Mouse (Mus musculus) layer of hippocampus, adult 6 months (tissue): ENCODE measurements around the gene Cluap1. TPM values are rescaled to one million over a fixed set of nuclear protein-coding genes. Genes with fewer than 3 reads are reported as not detected.

Experiments
- long read RNA-seq, 2 experiments: library from polyadenylated mRNA; unstranded; transcript quantifications; one replicate each; pipeline ENCODE4 v2.0.0; 2019 to 2020
- microRNA-seq: library from miRNA; unstranded; fragments of <30 nt; microRNA quantifications from one replicate; pipeline ENCODE4 v1.2.0, GENCODE M21; 2020
- polyA plus RNA-seq: library from polyadenylated mRNA; unstranded; fragments of <200 nt; fragmentation: Nextera tagmentation; gene quantifications from 2 replicates; pipeline ENCODE4 v1.2.3, GENCODE M21; 2021

The Cluap1 gene
- polyA plus RNA-seq, result 23.4 and 25.7 TPM in 2 replicates
- long read RNA-seq, experiment 1, transcript Cluap1-201 (12 exons, 1,779 nt), result major isoform, 30 of 82 reads
- long read RNA-seq, experiment 1, partial matches to known transcripts, result 15 of 82 reads
- long read RNA-seq, experiment 1, other reads (novel, unspliced or antisense), result 34 of 82 reads
- long read RNA-seq, experiment 2, transcript Cluap1-201 (12 exons, 1,779 nt), result major isoform, 90 of 184 reads
- long read RNA-seq, experiment 2, partial matches to known transcripts, result 7 of 184 reads
- long read RNA-seq, experiment 2, other reads (novel, unspliced or antisense), result 87 of 184 reads

DNA sequence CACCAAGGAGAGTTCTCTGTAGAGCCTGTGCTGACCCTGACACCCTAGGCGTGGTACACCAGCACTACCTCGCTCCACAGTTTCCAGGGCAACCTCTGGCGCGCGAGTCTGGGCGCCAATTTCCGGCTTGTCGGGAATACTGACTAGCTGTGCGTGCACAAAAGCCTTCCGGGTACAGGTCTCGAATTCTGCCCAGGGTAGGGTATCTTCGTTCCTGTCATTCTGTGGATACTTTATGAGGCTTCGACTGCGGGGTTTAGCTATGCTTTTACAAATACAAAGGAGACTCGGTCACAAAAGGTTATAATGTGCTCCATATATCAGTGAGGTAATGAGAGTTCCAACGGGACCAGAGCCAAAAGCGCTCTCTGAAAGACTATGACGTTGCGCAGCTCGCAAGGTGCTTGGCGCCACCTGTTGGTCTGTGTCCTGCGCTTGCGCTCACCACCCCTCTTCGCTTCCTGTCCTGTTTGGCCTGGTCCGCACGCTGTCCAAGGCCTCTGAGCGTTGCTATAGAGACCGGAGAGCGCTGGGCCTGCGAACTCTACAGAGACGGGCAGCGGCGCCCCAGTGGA, at the start of gene Cluap1, which contains the start of gene 1700037C18Rik:
Gene Cluap1, plus strand, starts transcription at position 265 of the 575 bp plus-strand sequence.
Gene 1700037C18Rik, minus strand, starts transcription at position 153 of the 575 bp plus-strand sequence.

DNA sequence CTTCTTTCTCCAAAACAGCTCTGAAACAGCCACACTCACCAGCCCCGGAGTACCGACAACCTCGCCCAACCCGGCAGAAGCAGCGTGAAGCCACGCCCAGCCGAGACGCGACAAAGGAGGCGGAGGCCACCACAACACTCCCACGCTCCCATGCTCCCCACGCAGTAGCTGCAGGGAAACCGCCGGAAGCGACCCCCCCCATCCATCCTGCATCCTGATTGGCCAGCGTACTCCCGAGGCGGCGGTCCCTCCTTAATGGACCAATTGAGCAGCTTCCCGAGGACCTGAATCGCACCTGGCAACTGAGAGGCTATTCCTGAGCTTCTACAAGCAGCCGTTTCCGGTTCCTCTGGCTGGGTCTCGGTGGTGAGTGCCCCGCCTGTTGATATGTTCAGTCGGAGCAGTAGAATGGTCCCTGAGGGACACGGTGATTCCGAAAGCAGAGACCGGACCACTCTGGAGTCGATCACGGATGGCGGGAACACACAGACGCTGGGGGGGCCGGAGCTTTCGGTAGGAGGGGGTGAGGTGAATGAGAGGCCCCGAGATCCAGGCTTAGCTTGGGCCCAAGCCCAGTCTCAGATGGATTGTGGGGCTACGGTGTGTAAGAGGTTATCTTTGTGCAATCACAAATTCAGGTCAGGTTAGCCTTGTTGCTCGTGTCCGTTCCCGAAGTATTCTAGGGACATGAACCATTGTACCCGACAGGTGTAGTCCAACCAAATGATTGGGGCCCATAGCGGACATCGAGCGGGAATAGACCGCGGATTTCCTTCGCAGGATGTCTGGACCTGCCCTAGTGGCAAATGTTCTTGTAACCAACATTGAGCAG, 36.2 kb upstream of the Cluap1 start, which contains the start of gene Naa60:
Gene Naa60, plus strand, starts transcription at position 160 of the 832 bp plus-strand sequence.

DNA sequence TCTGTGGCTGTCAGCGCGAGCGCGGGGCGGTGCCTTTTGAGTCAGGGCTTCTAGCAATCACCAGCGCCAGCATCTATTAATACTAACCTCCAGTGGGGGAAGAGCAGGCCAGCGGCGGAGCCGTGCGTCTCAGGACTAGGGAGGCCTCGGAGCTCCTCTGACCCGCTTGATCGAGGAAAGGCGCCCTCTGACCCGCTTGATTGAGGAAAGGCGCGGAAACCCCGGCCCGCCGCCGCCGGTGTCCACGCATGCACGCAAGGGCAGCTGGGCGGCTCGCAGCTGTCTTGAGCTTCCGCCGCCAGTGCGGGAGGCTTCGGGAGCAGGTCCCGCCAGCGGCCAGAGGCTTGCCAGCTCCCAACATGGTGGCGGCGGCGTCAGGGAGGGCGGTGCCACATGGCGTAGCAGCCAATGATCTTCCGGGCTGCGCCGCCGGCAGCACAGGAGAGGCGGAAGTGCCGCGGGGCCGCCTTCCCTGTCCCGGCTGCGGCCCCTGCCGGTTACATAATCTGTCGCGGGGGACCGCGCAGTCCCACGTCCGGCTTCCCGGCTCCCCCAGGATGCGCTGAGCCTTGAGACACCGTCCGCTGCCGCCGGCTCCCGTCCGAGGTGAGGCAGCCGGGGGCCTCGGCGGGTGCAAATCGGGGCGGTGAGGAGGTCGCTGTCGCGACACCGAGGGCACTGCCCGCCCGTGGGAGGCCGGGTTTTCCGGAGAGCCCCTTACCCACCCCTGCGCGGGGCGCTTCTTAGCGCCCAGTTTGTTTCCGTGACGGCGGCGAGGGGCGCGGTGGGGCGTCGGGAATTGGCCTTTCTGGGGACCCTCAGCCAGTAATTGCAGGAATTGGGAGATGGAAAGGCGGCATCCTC, 24.2 kb upstream of the Cluap1 start, which contains the start of the genes Zfp597 and Gm20695:
Gene Zfp597, minus strand, starts transcription at position 361 of the 864 bp plus-strand sequence.
Gene Gm20695, plus strand, starts transcription at position 448 of the 864 bp plus-strand sequence.

DNA sequence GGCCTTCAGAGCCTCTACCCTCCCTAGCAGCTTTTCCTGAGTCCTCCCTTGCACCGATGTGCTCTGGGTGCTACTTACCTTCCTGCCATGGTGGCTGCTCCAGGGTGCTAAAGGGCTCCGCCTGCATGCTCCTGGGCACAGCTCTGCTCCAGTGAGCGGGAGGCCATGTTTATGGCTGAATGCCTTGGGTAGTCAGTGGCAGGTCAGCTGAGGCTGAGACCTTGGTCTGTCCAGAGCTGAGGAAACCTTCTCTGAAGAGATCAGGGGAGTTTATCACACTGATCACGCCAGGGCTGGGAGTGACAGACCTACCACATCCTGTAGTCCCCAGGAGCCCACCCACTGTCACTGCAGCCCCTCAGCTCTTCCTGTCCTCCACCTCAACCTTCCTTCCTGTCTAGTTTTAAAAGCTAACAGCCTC, 67.7 kb downstream of the Cluap1 start, which contains the start of gene Nlrc3:
Gene Nlrc3, minus strand, starts transcription at position 382 of the 421 bp plus-strand sequence.

Small RNA genes within 50 kb of the gene (microRNA-seq; reads per million reads assigned to microRNA genes)
- not detected for gene Gm23493

Other genes starting within 250 kb of the Cluap1 start
- gene Mefv, start 190.7 kb upstream of the Cluap1 start, polyA plus RNA-seq, result not detected in 2 replicates
- gene Zfp263, start 164.7 kb upstream of the Cluap1 start, polyA plus RNA-seq, result 4.6 and 5.3 TPM in 2 replicates
- not detected in 2 replicates for gene Olfr15, start 77.9 kb upstream of the Cluap1 start, polyA plus RNA-seq
- 0.92 and 1.4 TPM in 2 replicates for gene Zfp174, start 61.5 kb upstream of the Cluap1 start, polyA plus RNA-seq
- 69.4 and 79.6 TPM in 2 replicates for gene Naa60, start 36.4 kb upstream of the Cluap1 start, polyA plus RNA-seq
- gene Zfp597, start 24.2 kb upstream of the Cluap1 start, polyA plus RNA-seq, result 4.1 and 4.3 TPM in 2 replicates
- gene Gm20695, start 24.2 kb upstream of the Cluap1 start, polyA plus RNA-seq, result 14.4 and 14.7 TPM in 2 replicates
- gene 1700037C18Rik, start 112 bp upstream of the Cluap1 start, polyA plus RNA-seq, result 6.3 and 8.7 TPM in 2 replicates
- gene Nlrc3, start 67.8 kb downstream of the Cluap1 start, polyA plus RNA-seq, result 0.19 and 0.23 TPM in 2 replicates
- gene Slx4, start 95.0 kb downstream of the Cluap1 start, polyA plus RNA-seq, result 5.5 and 6.9 TPM in 2 replicates
- gene Dnase1, start 128.1 kb downstream of the Cluap1 start, polyA plus RNA-seq, result 1.0 TPM in 2 replicates
- 28.3 and 30.5 TPM in 2 replicates for gene Trap1, start 169.0 kb downstream of the Cluap1 start, polyA plus RNA-seq